Mouse (Mus musculus) layer of hippocampus, adult 11-12 months (tissue): ENCODE measurements around the gene Pola1.

Experiments
- DNase-seq: peaks from one replicate; pipeline ENCODE4 v3.0.0; 2022; ENCODE audit warnings: low spot score

The Pola1 gene

GRCm38 (mm10) chrX:93288339-93288738 is 343.6 kb downstream of the Pola1 start:
- DNase-seq: no peak

- peak; percentile 56 for DNase-seq
These were observed 345.6 kb downstream of the Pola1 start, which contains the start of gene Arx for GRCm38 (mm10) chrX:93286291-93286893. Arx (plus strand) TSS chrX:93286445.

GRCm38 (mm10) chrX:93285091-93285490 is 346.9 kb downstream of the Pola1 start:
- no peak for DNase-seq

GRCm38 (mm10) chrX:93281756-93282155 is 350.2 kb downstream of the Pola1 start:
- DNase-seq: no peak

- peak; percentile 52 for DNase-seq
These were observed 350.8 kb downstream of the Pola1 start for GRCm38 (mm10) chrX:93281028-93281723.

- no peak for DNase-seq
These were observed 352.0 kb downstream of the Pola1 start for GRCm38 (mm10) chrX:93279940-93280339.

- no peak for DNase-seq
These were observed 356.3 kb downstream of the Pola1 start for GRCm38 (mm10) chrX:93275689-93276088.
